Mouse (Mus musculus) layer of hippocampus, adult 2 months (tissue): ENCODE results near the gene Tmem234. TPM values are rescaled to one million over a fixed set of nuclear protein-coding genes. Genes with fewer than 3 reads are reported as not detected.
"Not testable (repeated sequence)": the region's sequence is repeated elsewhere in the genome, so short reads cannot be mapped to it uniquely, and the experiment has no call there.

Experiments used
- DNase-seq, 2 experiments: peaks; one replicate each; pipeline ENCODE4 v3.0.0; 2022; ENCODE audit warnings: low spot score in 2 of 2
- H3K27ac ChIP-seq: fragments of 200-600 bp; 2 replicates; pipeline ENCODE4 v1.8.1; 2022
- H3K4me3 ChIP-seq: fragments of 200-600 bp; 2 replicates; pipeline ENCODE4 v1.8.1; 2022; ENCODE audit warnings: mild to moderate bottlenecking
- CTCF ChIP-seq: fragments of 200-600 bp; conservative IDR thresholded peaks from 2 replicates; pipeline ENCODE4 v1.8.1; 2022; ENCODE audit warnings: antibody characterized with exemption, mild to moderate bottlenecking, moderate library complexity
- long read RNA-seq, 2 experiments: library from polyadenylated mRNA; stranded (forward); transcript quantifications; one replicate each; pipeline ENCODE4 v2.0.0; 2021; ENCODE audit warnings: borderline mapping rate in 2 of 2
- total RNA-seq, 2 experiments: library from RNA; stranded (reverse); gene quantifications; 2 replicates each; pipeline ENCODE4 v1.2.3; 2021

Tmem234 gene
- total RNA-seq = 10 to 100 TPM; 83.1 to 86.2 TPM
- long read RNA-seq, experiment 1, transcript Tmem234-210 (5 exons, 1,519 nt) = minor isoform, 14 of 92 reads
- long read RNA-seq, experiment 1, transcript Tmem234-218 (4 exons, 1,124 nt) = minor isoform, 17 of 92 reads
- long read RNA-seq, experiment 1, transcript Tmem234-201 (5 exons, 1,437 nt) = major isoform, 27 of 92 reads
- long read RNA-seq, experiment 1, partial matches to known transcripts = 14 of 92 reads
- long read RNA-seq, experiment 1, other reads (novel, unspliced or antisense) = 14 of 92 reads
- long read RNA-seq, experiment 2, transcript Tmem234-201 (5 exons, 1,437 nt) = major isoform, 38 of 125 reads
- long read RNA-seq, experiment 2, transcript Tmem234-210 (5 exons, 1,519 nt) = minor isoform, 22 of 125 reads
- long read RNA-seq, experiment 2, transcript Tmem234-218 (4 exons, 1,124 nt) = minor isoform, 12 of 125 reads
- long read RNA-seq, experiment 2, transcript Tmem234-212 (6 exons, 680 nt) = minor isoform, 5 of 125 reads
- long read RNA-seq, experiment 2, partial matches to known transcripts = 20 of 125 reads
- long read RNA-seq, experiment 2, other reads (novel, unspliced or antisense) = 23 of 125 reads

GRCm38 (mm10) chr4:129600233-129601158 lies at the start of gene Tmem234, which contains the start of gene Eif3i:
Gene Tmem234, plus strand, starts transcription at chr4:129600668.
Gene Eif3i, minus strand, starts transcription at chr4:129600648.
- H3K4me3 ChIP-seq = peak within 1 kb of the TSS; percentile 79

GRCm38 (mm10) chr4:129554512-129554911 lies 46.0 kb upstream of the Tmem234 start:
- not testable (repeated sequence) for DNase-seq, H3K4me3 ChIP-seq, H3K27ac ChIP-seq

More at GRCm38 (mm10) chr4:129600233-129601158, at the start of gene Tmem234, which contains the start of gene Eif3i:
- TF ChIP-seq CTCF = peak; percentile 45
- DNase-seq = peak; percentile 87 to 88
- peak within 1 kb of the TSS; percentile 88 for H3K27ac ChIP-seq

GRCm38 (mm10) chr4:129555421-129555861 lies 45.0 kb upstream of the Tmem234 start:
- DNase-seq = peak in 1 of 2 experiments; percentile 51
- TF ChIP-seq CTCF = peak; percentile 83
- Histone ChIP-seq H3K27ac (peak overlapping the region; percentile 89), H3K4me3 (peak overlapping the region; percentile 63)

GRCm38 (mm10) chr4:129555862-129556531 lies 44.5 kb upstream of the Tmem234 start:
- no peak for DNase-seq
- TF ChIP-seq CTCF = no peak
- Histone ChIP-seq H3K27ac (peak overlapping the region; percentile 89), H3K4me3 (peak overlapping the region; percentile 63)

- DNase-seq = peak; percentile 79 to 82
- Histone ChIP-seq H3K27ac (peak overlapping the region; percentile 89), H3K4me3 (peak overlapping the region; percentile 63)
- no peak for TF ChIP-seq CTCF
Observed at GRCm38 (mm10) chr4:129556532-129557223, 43.8 kb upstream of the Tmem234 start.

GRCm38 (mm10) chr4:129557256-129557808 lies 43.1 kb upstream of the Tmem234 start:
- Histone ChIP-seq H3K27ac (no peak overlapping the region), H3K4me3 (no peak overlapping the region)
- no peak for DNase-seq
- TF ChIP-seq CTCF = no peak

- Histone ChIP-seq H3K27ac (no peak overlapping the region), H3K4me3 (no peak overlapping the region)
- no peak for DNase-seq
- no peak for TF ChIP-seq CTCF
Observed at GRCm38 (mm10) chr4:129558321-129558955, 42.0 kb upstream of the Tmem234 start.

GRCm38 (mm10) chr4:129561184-129561583 lies 39.3 kb upstream of the Tmem234 start:
- DNase-seq = no peak
- no peak for TF ChIP-seq CTCF
- Histone ChIP-seq H3K27ac (no peak overlapping the region), H3K4me3 (no peak overlapping the region)

GRCm38 (mm10) chr4:129563718-129564117 lies 36.8 kb upstream of the Tmem234 start:
- no peak for DNase-seq

GRCm38 (mm10) chr4:129565139-129565538 lies 35.3 kb upstream of the Tmem234 start:
- DNase-seq = no peak
- no peak for TF ChIP-seq CTCF
- no peak overlapping the region for H3K4me3 ChIP-seq
- no peak overlapping the region for H3K27ac ChIP-seq

More at GRCm38 (mm10) chr4:129563718-129564117, 36.8 kb upstream of the Tmem234 start:
- H3K4me3 ChIP-seq = no peak overlapping the region
- no peak for TF ChIP-seq CTCF
- no peak overlapping the region for H3K27ac ChIP-seq

- no peak overlapping the region for H3K27ac ChIP-seq
- no peak for DNase-seq
- TF ChIP-seq CTCF = no peak
- no peak overlapping the region for H3K4me3 ChIP-seq
Observed at GRCm38 (mm10) chr4:129568366-129568765, 32.1 kb upstream of the Tmem234 start.
